Mouse (Mus musculus) liver, postnatal 0 days (tissue): ENCODE results near the gene Adss. TPM values are rescaled to one million over a fixed set of nuclear protein-coding genes. Genes with fewer than 3 reads are reported as not detected.

ENCODE experiments used
- ATAC-seq: fragments of 200-750 bp; cut with Nextera tagmentation; 2 replicates; pipeline ENCODE4 v1.8.0; 2017; ENCODE audit warnings: mild to moderate bottlenecking, moderate library complexity
- DNase-seq: peaks from one replicate; pipeline ENCODE4 v3.0.0-alpha.2; 2016
- H3K27ac ChIP-seq: fragments of 300-500 bp; sonication (generic); 2 replicates; pipeline ENCODE4 v1.5.1; 2014; ENCODE audit warnings: antibody characterized with exemption, moderate library complexity, mild to moderate bottlenecking, low read depth
- H3K27me3 ChIP-seq: fragments of 300-500 bp; sonication (generic); 2 replicates; pipeline ENCODE4 v1.6.1; 2014; ENCODE audit warnings: low read length, control low read depth, mixed read lengths; ENCODE audit not compliant: insufficient read depth
- H3K36me3 ChIP-seq: fragments of 300-500 bp; sonication (generic); replicated peaks from 2 replicates; pipeline ENCODE4 v1.6.1; 2014; ENCODE audit warnings: mild to moderate bottlenecking, control low read depth, low read length, moderate library complexity, mixed read lengths; ENCODE audit not compliant: insufficient read depth
- H3K4me1 ChIP-seq: fragments of 300-500 bp; sonication (generic); 2 replicates; pipeline ENCODE4 v1.6.1; 2014; ENCODE audit warnings: antibody characterized with exemption, mild to moderate bottlenecking, control low read depth; ENCODE audit not compliant: insufficient read depth
- H3K4me2 ChIP-seq: fragments of 300-500 bp; sonication (generic); 2 replicates; pipeline ENCODE4 v1.6.1; 2014; ENCODE audit warnings: low read depth, mild to moderate bottlenecking, low read length, moderate library complexity, mixed read lengths
- H3K4me3 ChIP-seq: fragments of 300-500 bp; sonication (generic); 2 replicates; pipeline ENCODE4 v1.5.1; 2014; ENCODE audit warnings: low read depth, low read length
- H3K9ac ChIP-seq: fragments of 300-500 bp; sonication (generic); replicated peaks from 2 replicates; pipeline ENCODE4 v1.6.1; 2014; ENCODE audit warnings: mild to moderate bottlenecking, moderate library complexity
- H3K9me3 ChIP-seq: fragments of 300-500 bp; sonication (generic); 2 replicates; pipeline ENCODE4 v1.6.1; 2016; ENCODE audit warnings: mild to moderate bottlenecking, control low read depth, low read length, mixed read lengths
- CTCF ChIP-seq: sonication (generic); IDR thresholded peaks from 2 replicates; pipeline ENCODE4 v1.5.1; 2016; ENCODE audit warnings: antibody characterized with exemption, low read depth
- EP300 ChIP-seq: IDR thresholded peaks from 2 replicates; pipeline ENCODE4 v1.6.1; 2016; ENCODE audit warnings: antibody characterized with exemption, low read depth, mild to moderate bottlenecking
- WGBS: fragments of 180-500 bp; shearing (Covaris S2); extraction: QIAGEN DNeasy Blood & Tissue Kit; methylation state at CpG from one replicate; pipeline ENCODE4 v1.1.7; 2014; ENCODE audit not compliant: insufficient replicate concordance; 5-methylcytosine and 5-hydroxymethylcytosine counted together
- polyA plus RNA-seq: library from polyadenylated mRNA; unstranded; fragments of >200 nt; fragmentation: Nextera tagmentation; extraction: Ambion mirVana; gene quantifications from 2 replicates; pipeline ENCODE4 v1.2.1, GENCODE M21; 2015

Adss gene
- polyA plus RNA-seq, 1 experiment from 2014 or later: 13.0 TPM

GRCm38 (mm10) chr1:177731973-177732372 lies 64.3 kb downstream of the Adss start:
- Histone ChIP-seq H3K4me2 (no peak overlapping the region), H3K9me3 (peaks cover 6% of the 10 kb centered on the region; the same call in 1 of the 2 replicates), H3K4me3 (no peak overlapping the region), H3K36me3 (no peaks in the 10 kb centered on the region), H3K27me3 (no peaks in the 10 kb centered on the region), H3K27ac (no peak overlapping the region), H3K9ac (no peak overlapping the region), H3K4me1 (no peaks in the 10 kb centered on the region)
- no peak for DNase-seq
- ATAC-seq: no peak
- TF ChIP-seq EP300 (no peak), CTCF (no peak)
- WGBS: 68% methylated on average over 3 of the region's 3 CpGs

GRCm38 (mm10) chr1:177729043-177730024 lies 67.0 kb downstream of the Adss start, which contains the start of gene 1700016C15Rik:
TSS of gene 1700016C15Rik (plus strand) at chr1:177729814.
- Histone ChIP-seq H3K4me2 (no peak within 1 kb of the TSS), H3K27me3 (no peaks in the 10 kb centered on the region), H3K9me3 (peaks cover 6% of the 10 kb centered on the region; the same call in 1 of the 2 replicates), H3K4me3 (no peak within 1 kb of the TSS), H3K9ac (no peak within 1 kb of the TSS), H3K36me3 (no peaks in the 10 kb centered on the region), H3K4me1 (no peaks in the 10 kb centered on the region; the same call in 1 of the 2 replicates), H3K27ac (no peak within 1 kb of the TSS)
- TF ChIP-seq CTCF (no peak), EP300 (no peak)
- ATAC-seq: no peak
- DNase-seq: no peak
- 69% methylated on average over 11 of the region's 11 CpGs for WGBS

- Histone ChIP-seq H3K9ac (no peak overlapping the region), H3K36me3 (no peaks in the 10 kb centered on the region), H3K4me3 (no peak overlapping the region), H3K27ac (no peak overlapping the region), H3K27me3 (no peaks in the 10 kb centered on the region), H3K4me1 (no peaks in the 10 kb centered on the region; the same call in 1 of the 2 replicates), H3K9me3 (peaks cover 6% of the 10 kb centered on the region; the same call in 1 of the 2 replicates), H3K4me2 (no peak overlapping the region)
- 80% methylated on average over 3 of the region's 3 CpGs for WGBS
- no peak for DNase-seq
- TF ChIP-seq CTCF: no peak
- no peak for ATAC-seq
Measured at GRCm38 (mm10) chr1:177727883-177728525, 68.3 kb downstream of the Adss start.

DNA sequence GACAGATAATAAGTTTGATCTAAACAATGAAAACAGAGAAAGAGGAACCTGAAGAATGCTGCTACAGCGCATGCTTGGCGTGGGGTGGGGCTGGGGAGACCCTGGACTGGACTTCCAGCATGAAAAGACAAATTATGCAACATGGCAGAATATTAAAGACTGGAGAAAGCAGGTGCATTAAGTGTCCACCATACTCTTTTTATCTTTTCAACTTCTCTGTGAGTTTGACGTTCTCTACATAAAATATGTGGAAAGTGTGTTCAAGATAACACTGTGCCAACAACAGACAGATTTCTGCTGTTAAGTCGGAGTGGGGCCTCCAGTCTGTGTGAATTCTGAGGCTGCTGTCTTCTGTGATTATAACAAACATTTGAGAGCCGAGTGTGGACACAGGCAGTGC lies 69.4 kb downstream of the Adss start:
- no peaks in the 10 kb centered on the region for H3K27me3 ChIP-seq
- DNase-seq (no peak), ATAC-seq (no peak)
- no peak overlapping the region for H3K4me2 ChIP-seq
- no peaks in the 10 kb centered on the region; the same call in 1 of the 2 replicates for H3K4me1 ChIP-seq
- TF ChIP-seq EP300 (0 out of 2 replicates have a peak, but pooled peaks have one; percentile 25), CTCF (no peak)
- H3K27ac ChIP-seq: no peak overlapping the region
- no peaks in the 10 kb centered on the region for H3K36me3 ChIP-seq
- no peak overlapping the region for H3K9ac ChIP-seq
- WGBS: 34% methylated on average over 5 of the region's 5 CpGs
- no peak overlapping the region for H3K4me3 ChIP-seq
- H3K9me3 ChIP-seq: peaks cover 6% of the 10 kb centered on the region; the same call in 1 of the 2 replicates

- no peak overlapping the region for H3K4me2 ChIP-seq
- 53% methylated on average over 4 of the region's 4 CpGs for WGBS
- no peaks in the 10 kb centered on the region for H3K27me3 ChIP-seq
- no peak overlapping the region for H3K27ac ChIP-seq
- H3K4me3 ChIP-seq: no peak overlapping the region
- DNase-seq (no peak), ATAC-seq (no peak)
- H3K9ac ChIP-seq: no peak overlapping the region
- no peaks in the 10 kb centered on the region for H3K36me3 ChIP-seq
- H3K4me1 ChIP-seq: no peaks in the 10 kb centered on the region; the same call in 1 of the 2 replicates
- no peak for TF ChIP-seq CTCF
- no peaks in the 10 kb centered on the region for H3K9me3 ChIP-seq
Measured at GRCm38 (mm10) chr1:177723786-177724185, 72.5 kb downstream of the Adss start.

DNA sequence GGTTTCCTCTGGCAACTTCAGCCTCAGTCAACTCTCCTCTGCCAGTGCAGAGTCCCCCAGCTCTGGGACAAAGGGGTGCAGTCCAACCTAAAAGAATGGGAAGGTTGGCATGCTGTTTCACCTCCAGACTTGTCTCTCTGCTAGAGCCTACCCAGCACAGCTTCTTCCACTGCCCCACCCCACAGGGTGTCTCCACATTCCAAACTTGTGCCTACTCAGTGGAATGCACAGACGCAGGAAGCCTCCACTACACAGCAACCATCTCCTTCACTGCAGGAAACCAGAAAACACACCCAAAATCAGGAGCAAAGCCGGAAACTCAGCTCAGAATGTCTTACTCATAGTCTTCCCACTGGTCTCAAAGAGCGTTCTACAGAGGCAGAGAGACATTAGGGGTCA lies 77.3 kb downstream of the Adss start:
- Histone ChIP-seq H3K9ac (no peak overlapping the region), H3K4me1 (peaks cover 5% of the 10 kb centered on the region; the same call in 1 of the 2 replicates), H3K4me2 (no peak overlapping the region), H3K9me3 (no peaks in the 10 kb centered on the region), H3K4me3 (no peak overlapping the region), H3K27ac (no peak overlapping the region), H3K27me3 (no peaks in the 10 kb centered on the region), H3K36me3 (no peaks in the 10 kb centered on the region)
- no peak for TF ChIP-seq EP300
- no peak for TF ChIP-seq CTCF
- 65% methylated on average over 3 of the region's 3 CpGs for WGBS
- no peak for DNase-seq
- ATAC-seq: no peak
